Mouse (Mus musculus) lung, adult 2 months (tissue): ENCODE measurements around the gene Stpg4.

Experiments used
- CTCF ChIP-seq: fragments of 200-500 bp; IDR thresholded peaks from 2 replicates; pipeline ENCODE4 v1.5.1; 2011; ENCODE audit warnings: mild to moderate bottlenecking, low read length, control low read depth; ENCODE audit not compliant: insufficient read depth
- POLR2A ChIP-seq: fragments of 200-500 bp; IDR thresholded peaks from 2 replicates; pipeline ENCODE4 v1.6.1; 2011; ENCODE audit warnings: low read depth, mild to moderate bottlenecking, control low read depth, low read length, borderline replicate concordance; ENCODE audit errors: extremely low read depth

DNA sequence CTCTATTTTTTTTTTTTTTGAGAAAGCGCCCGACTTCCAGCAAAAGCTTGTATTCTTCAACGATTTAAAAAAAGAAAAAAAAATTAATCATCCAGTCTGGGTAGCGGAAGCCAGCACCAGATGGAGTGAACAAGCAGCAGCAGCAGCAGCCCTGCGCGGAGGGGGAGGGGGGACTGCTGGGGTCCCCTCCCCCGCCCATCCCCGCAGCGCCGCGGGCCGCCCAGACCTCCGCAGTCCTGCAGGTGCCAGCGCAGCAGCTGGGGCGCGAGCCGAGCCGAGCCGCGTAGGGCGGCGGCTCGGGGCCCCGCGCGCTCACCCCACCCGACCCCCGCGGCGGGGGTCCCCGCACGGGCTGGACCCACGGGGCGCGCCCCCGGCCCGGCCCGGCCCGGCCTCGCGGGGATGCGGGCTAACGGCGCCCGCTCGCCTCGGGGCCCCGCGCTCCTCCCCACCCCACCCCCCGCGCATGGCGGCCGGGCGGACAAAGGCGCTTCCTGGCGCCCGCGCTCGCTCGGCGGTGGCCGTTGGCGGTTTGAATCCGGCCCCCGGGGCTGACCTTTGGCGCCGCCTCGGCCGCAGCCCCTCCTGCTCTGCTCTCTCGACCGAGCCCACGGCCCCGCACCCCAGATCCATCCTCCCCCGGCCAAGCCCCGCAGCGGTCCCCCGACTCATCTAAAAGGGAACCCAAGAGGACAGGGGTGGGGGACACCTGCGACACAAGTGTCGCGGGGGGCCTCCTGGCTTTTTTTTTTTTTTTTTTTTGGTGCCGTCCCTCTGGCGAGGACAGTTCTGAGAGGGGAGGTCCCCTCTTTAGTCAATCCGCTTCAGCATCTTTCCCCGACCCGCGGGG, 18.6 kb upstream of the Stpg4 start:
- TF ChIP-seq CTCF: no peak
- 0 out of 2 replicates have a peak, but pooled peaks have one; percentile 3 for TF ChIP-seq POLR2A
